10 mouse cellular contexts compared by ENCODE assay signal in genomic region chr2:134528122-134528810, GRCm38 (mm10). TPM values are rescaled to one million over a fixed set of nuclear protein-coding genes. Genes with fewer than 3 reads are reported as not detected.
A peak's percentile ranks its signal among the peaks of the same experiment; 100 is the strongest.
DNase-seq lines count a peak whose midpoint lies in the region; ATAC-seq and TF ChIP-seq lines count a peak whose summit lies in the region.
"Had no signal": no experiment of that assay in that cellular context is flagged by ENCODE, and none has a peak within 500 bp of the region (broad histone marks: within the 10 kb centered on the region; RNA-seq: fewer than 3 reads in every experiment).

No protein-coding gene starts in this region.

- peak; percentile 77 for ATAC-seq in lung, embryonic 14.5 days (ENCODE audit: insufficient read depth)
- peak; percentile 90 for ATAC-seq in hindbrain, postnatal 0 days
- peak; percentile 81; the same call in 1 of the 2 replicates for ATAC-seq in neural tube, embryonic 14.5 days (ENCODE audit: low read depth)

- TF ChIP-seq CTCF in lung, embryonic 14.5 days (IDR thresholded peaks at IDR 0.05; ENCODE audit: low read depth) = no peak
- no peak for TF ChIP-seq CTCF in hindbrain, postnatal 0 days (IDR thresholded peaks at IDR 0.05; ENCODE audit: low read depth)

- DNase-seq in cerebellum, postnatal 10 days = peak; percentile 48 to 50
- no peak for DNase-seq in cerebellum, adult 11 months
- peak; percentile 9 for DNase-seq in lung, embryonic 14.5 days
- no peak for DNase-seq in lung, postnatal 36 days
- peak; percentile 57 for DNase-seq in hindbrain, postnatal 0 days (ENCODE audit: low spot score)
- DNase-seq in thymus, postnatal 14 days = no peak
- no peak for DNase-seq in frontal cortex, adult 2 months (ENCODE audit: extremely low spot score in 1 of 2, low spot score in 1 of 2)

- no peak overlapping the region for H3K4me3 ChIP-seq in lung, embryonic 14.5 days (ENCODE audit: low read depth, low read length)
- H3K4me3 ChIP-seq in hindbrain, postnatal 0 days (ENCODE audit: low read length) = no peak overlapping the region
- H3K4me3 ChIP-seq in neural tube, embryonic 14.5 days (ENCODE audit: low read depth, low read length) = no peak overlapping the region

- H3K9me3 ChIP-seq in lung, embryonic 14.5 days (ENCODE audit: low read depth, low read length) = no peaks in the 10 kb centered on the region
- no peaks in the 10 kb centered on the region for H3K9me3 ChIP-seq in hindbrain, postnatal 0 days (ENCODE audit: low read length)
- no peaks in the 10 kb centered on the region for H3K9me3 ChIP-seq in neural tube, embryonic 14.5 days (ENCODE audit: control insufficient read depth, low read length)

- no peaks in the 10 kb centered on the region for H3K27me3 ChIP-seq in lung, embryonic 14.5 days (ENCODE audit: insufficient read depth, low read length)
- H3K27me3 ChIP-seq in hindbrain, postnatal 0 days (ENCODE audit: insufficient read depth, low read length) = no peaks in the 10 kb centered on the region
- H3K27me3 ChIP-seq in neural tube, embryonic 14.5 days (ENCODE audit: control insufficient read depth, insufficient read depth, low read length) = no peaks in the 10 kb centered on the region

- no peak overlapping the region for H3K9ac ChIP-seq in lung, embryonic 14.5 days
- H3K9ac ChIP-seq in hindbrain, postnatal 0 days (replicated peaks; ENCODE audit: low read length) = no peak overlapping the region
- no peak overlapping the region for H3K9ac ChIP-seq in neural tube, embryonic 14.5 days (replicated peaks; ENCODE audit: low read depth, low read length)

- H3K27ac ChIP-seq in lung, embryonic 14.5 days (ENCODE audit: low read depth) = no peak overlapping the region; the same call in 1 of the 2 replicates
- peak overlapping the region; percentile 52; the same call in 1 of the 2 replicates for H3K27ac ChIP-seq in hindbrain, postnatal 0 days
- no peak overlapping the region for H3K27ac ChIP-seq in neural tube, embryonic 14.5 days (ENCODE audit: low read depth, low read length)

- 41% methylated on average over 7 of the region's 7 CpGs for WGBS in lung, embryonic 14.5 days
- 52% methylated on average over 7 of the region's 7 CpGs for WGBS in hindbrain, postnatal 0 days
- 66% methylated on average over 7 of the region's 7 CpGs for WGBS in neural tube, embryonic 14.5 days

- no peaks in the 10 kb centered on the region for H3K4me1 ChIP-seq in lung, embryonic 14.5 days (ENCODE audit: insufficient read depth)
- no peaks in the 10 kb centered on the region for H3K4me1 ChIP-seq in hindbrain, postnatal 0 days (ENCODE audit: insufficient read depth, low read length)
- H3K4me1 ChIP-seq in neural tube, embryonic 14.5 days (ENCODE audit: control insufficient read depth, insufficient read depth, low read length) = no peaks in the 10 kb centered on the region

- H3K36me3 ChIP-seq in lung, embryonic 14.5 days (ENCODE audit: insufficient read depth) = no peaks in the 10 kb centered on the region
- H3K36me3 ChIP-seq in hindbrain, postnatal 0 days (ENCODE audit: insufficient read depth, low read length) = no peaks in the 10 kb centered on the region
- H3K36me3 ChIP-seq in neural tube, embryonic 14.5 days (ENCODE audit: control insufficient read depth, insufficient read depth, low read length) = no peaks in the 10 kb centered on the region

- peak overlapping the region; percentile 43 for H3K4me2 ChIP-seq in lung, embryonic 14.5 days
- H3K4me2 ChIP-seq in hindbrain, postnatal 0 days (ENCODE audit: low read depth, low read length) = peak overlapping the region; percentile 22
- H3K4me2 ChIP-seq in neural tube, embryonic 14.5 days (ENCODE audit: low read depth, low read length) = no peak overlapping the region

RNA-seq across cellular contexts. Expression of gene Hao1, which starts 25.9 kb away (rescaled TPM):
- polyA plus RNA-seq in lung, embryonic 14.5 days (2014; fragmentation: Nextera tagmentation; extraction: Ambion mirVana) = not detected in 2 replicates
- 0.25 TPM in 1 of 2 replicates, not detected in the other for total RNA-seq in hindbrain, postnatal 0 days (2014; rRNA removed)
- polyA plus RNA-seq in hindbrain, postnatal 0 days (2015; fragmentation: Nextera tagmentation; extraction: Ambion mirVana) = 0.09 and 0.30 TPM in 2 replicates
- 0.16 TPM in 1 of 2 replicates, not detected in the other for polyA plus RNA-seq in neural tube, embryonic 14.5 days (2014; fragmentation: Nextera tagmentation; extraction: Ambion mirVana)
- 0.12 and 0.15 TPM in 2 replicates for polyA plus RNA-seq in frontal cortex, adult 2 months (2012; rRNA removed)
- total RNA-seq: monocyte, adult 5-6 weeks had no signal
- polyA plus RNA-seq: urinary bladder, adult 2 months had no signal

Comparison
In these comparisons a context has a peak if more than half of its experiments do, and no peak if none do; other contexts are left out.
1. DNase-seq: peak in cerebellum, postnatal 10 days (2 of 2), lung, embryonic 14.5 days (single experiment) and hindbrain, postnatal 0 days (single experiment); none in cerebellum, adult 11 months (single experiment), lung, postnatal 36 days (single experiment), thymus, postnatal 14 days (single experiment) and frontal cortex, adult 2 months (0 of 2).
2. Peak in every context shown above with its lines, with median percentiles within 50 percentile points of each other: ATAC-seq.